Mouse (Mus musculus) brain, embryonic 14.5 days (tissue): ENCODE measurements around the gene Prr23a2.

ENCODE experiments used
- CTCF ChIP-seq: fragments of 200-500 bp; IDR thresholded peaks from 2 replicates; pipeline ENCODE4 v1.5.1; 2012; ENCODE audit warnings: inconsistent platforms, mild to moderate bottlenecking, moderate library complexity, borderline replicate concordance; ENCODE audit not compliant: insufficient read depth, insufficient read length; ENCODE audit errors: extremely low read depth
- POLR2A ChIP-seq: fragments of 200-500 bp; IDR thresholded peaks from 2 replicates; pipeline ENCODE4 v1.6.1; 2012; ENCODE audit warnings: mild to moderate bottlenecking, inconsistent platforms, borderline replicate concordance; ENCODE audit not compliant: poor library complexity, insufficient read depth, insufficient read length, severe bottlenecking; ENCODE audit errors: extremely low read depth

DNA sequence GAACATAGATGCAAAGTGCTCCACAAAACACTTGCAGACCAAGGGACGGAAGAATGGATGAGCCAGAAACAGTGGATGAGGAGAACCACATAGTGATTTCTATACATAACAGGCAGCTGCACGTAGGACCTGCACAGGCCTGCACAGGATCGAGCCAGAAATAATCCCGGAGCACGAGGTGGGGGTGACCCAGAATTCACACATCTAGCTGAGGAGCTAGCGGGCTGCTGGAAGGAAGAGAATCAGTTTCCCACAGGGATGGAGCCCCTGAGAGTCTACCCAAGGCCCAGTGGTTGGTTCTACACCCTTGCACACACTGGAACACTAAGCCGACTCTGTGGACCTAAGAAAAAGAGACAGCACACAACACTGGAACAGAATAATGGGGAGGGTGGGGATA, 32.5 kb upstream of the Prr23a2 start:
- no peak for TF ChIP-seq POLR2A
- TF ChIP-seq CTCF: no peak
